Mouse (Mus musculus) stomach, embryonic 14.5 days (tissue): Measurements from ENCODE around the gene Cbx8. TPM values are rescaled to one million over a fixed set of nuclear protein-coding genes. Genes with fewer than 3 reads are reported as not detected.

ENCODE experiments used
- ATAC-seq: fragments of 200-750 bp; cut with Nextera tagmentation; 2 replicates; pipeline ENCODE4 v1.8.0; 2017; ENCODE audit warnings: low read depth, moderate TSS enrichment; ENCODE audit not compliant: insufficient number of reproducible peaks, insufficient read depth, low FRiP score
- H3K27ac ChIP-seq: fragments of 300-500 bp; sonication (generic); 2 replicates; pipeline ENCODE4 v1.5.1; 2014; ENCODE audit warnings: mild to moderate bottlenecking, low read length, moderate library complexity, mixed read lengths
- H3K27me3 ChIP-seq: fragments of 300-500 bp; sonication (generic); 2 replicates; pipeline ENCODE4 v1.6.1; 2014; ENCODE audit warnings: low read length, control low read depth, mixed read lengths; ENCODE audit not compliant: control insufficient read depth, insufficient read depth
- H3K36me3 ChIP-seq: fragments of 300-500 bp; sonication (generic); 2 replicates; pipeline ENCODE4 v1.6.1; 2014; ENCODE audit warnings: mild to moderate bottlenecking, control low read depth, low read length, moderate library complexity, mixed read lengths; ENCODE audit not compliant: control insufficient read depth, insufficient read depth
- H3K4me1 ChIP-seq: fragments of 300-500 bp; sonication (generic); 2 replicates; pipeline ENCODE4 v1.6.1; 2014; ENCODE audit warnings: low read length, control low read depth, mixed read lengths; ENCODE audit not compliant: control insufficient read depth, insufficient read depth
- H3K4me2 ChIP-seq: fragments of 300-500 bp; sonication (generic); replicated peaks from 2 replicates; pipeline ENCODE4 v1.6.1; 2014; ENCODE audit warnings: low read depth, low read length, control low read depth
- H3K4me3 ChIP-seq: fragments of 300-500 bp; sonication (generic); 2 replicates; pipeline ENCODE4 v1.5.1; 2014; ENCODE audit warnings: low read depth, low read length, control low read depth
- H3K9ac ChIP-seq: fragments of 300-500 bp; sonication (generic); replicated peaks from 2 replicates; pipeline ENCODE4 v1.6.1; 2014; ENCODE audit warnings: low read depth, mild to moderate bottlenecking, control low read depth, low read length, moderate library complexity, mixed read lengths
- H3K9me3 ChIP-seq: fragments of 300-500 bp; sonication (generic); 2 replicates; pipeline ENCODE4 v1.6.1; 2016; ENCODE audit warnings: low read depth, low read length, control low read depth; ENCODE audit not compliant: control insufficient read depth
- WGBS: fragments of 180-500 bp; shearing (Covaris S2); extraction: QIAGEN DNeasy Blood & Tissue Kit; methylation state at CpG from one replicate; pipeline ENCODE4 v1.1.7; 2014; 5-methylcytosine and 5-hydroxymethylcytosine counted together
- polyA plus RNA-seq: library from polyadenylated mRNA; unstranded; fragments of >200 nt; fragmentation: Nextera tagmentation; extraction: Ambion mirVana; gene quantifications from 2 replicates; pipeline ENCODE4 v1.2.1, GENCODE M21; 2014

Gene Cbx8
- polyA plus RNA-seq, 1 experiment from 2014 or later, result 8.5 TPM

GRCm38 (mm10) chr11:119053738-119054350 is 13.1 kb upstream of the Cbx8 start:
- no peak overlapping the region for H3K9ac ChIP-seq
- no peaks in the 10 kb centered on the region for H3K9me3 ChIP-seq
- no peak for ATAC-seq
- WGBS, result 1% methylated on average over 28 of the region's 35 CpGs
- H3K27me3 ChIP-seq, result peaks cover 67% of the 10 kb centered on the region
- no peaks in the 10 kb centered on the region for H3K36me3 ChIP-seq
- peaks cover 20% of the 10 kb centered on the region for H3K4me1 ChIP-seq
- H3K4me3 ChIP-seq, result peak overlapping the region; percentile 20; the same call in 1 of the 2 replicates
- H3K4me2 ChIP-seq, result peak overlapping the region; percentile 64
- H3K27ac ChIP-seq, result no peak overlapping the region

GRCm38 (mm10) chr11:119053257-119053670 is 12.5 kb upstream of the Cbx8 start:
- under 1% methylated on average over 42 of the region's 42 CpGs for WGBS
- Histone ChIP-seq H3K27me3 (peaks cover 67% of the 10 kb centered on the region), H3K9me3 (no peaks in the 10 kb centered on the region), H3K4me1 (peaks cover 15% of the 10 kb centered on the region), H3K4me3 (peak overlapping the region; percentile 20), H3K9ac (no peak overlapping the region), H3K27ac (peak overlapping the region; percentile 50; the same call in 1 of the 2 replicates), H3K4me2 (peak overlapping the region; percentile 64), H3K36me3 (no peaks in the 10 kb centered on the region)
- ATAC-seq, result peak; percentile 91

- peaks cover 13% of the 10 kb centered on the region; the same call in 1 of the 2 replicates for H3K4me1 ChIP-seq
These were observed 12.0 kb upstream of the Cbx8 start for GRCm38 (mm10) chr11:119052661-119053256.

GRCm38 (mm10) chr11:119051927-119052660 is 11.3 kb upstream of the Cbx8 start:
- H3K4me1 ChIP-seq, result peaks cover 14% of the 10 kb centered on the region; the same call in 1 of the 2 replicates
- H3K4me3 ChIP-seq, result no peak overlapping the region
- no peak overlapping the region for H3K27ac ChIP-seq
- no peaks in the 10 kb centered on the region for H3K36me3 ChIP-seq
- ATAC-seq, result no peak
- peaks cover 64% of the 10 kb centered on the region for H3K27me3 ChIP-seq
- H3K4me2 ChIP-seq, result no peak overlapping the region
- no peak overlapping the region for H3K9ac ChIP-seq
- no peaks in the 10 kb centered on the region for H3K9me3 ChIP-seq
- WGBS, result 5% methylated on average over 15 of the region's 15 CpGs

More at GRCm38 (mm10) chr11:119052661-119053256, 12.0 kb upstream of the Cbx8 start:
- Histone ChIP-seq H3K4me2 (peak overlapping the region; percentile 64), H3K36me3 (no peaks in the 10 kb centered on the region), H3K27ac (peak overlapping the region; percentile 50; the same call in 1 of the 2 replicates), H3K27me3 (peaks cover 67% of the 10 kb centered on the region), H3K9me3 (no peaks in the 10 kb centered on the region), H3K9ac (no peak overlapping the region), H3K4me3 (peak overlapping the region; percentile 20)
- WGBS, result 3% methylated on average over 13 of the region's 13 CpGs
- ATAC-seq, result peak; percentile 35; the same call in 1 of the 2 replicates

- Histone ChIP-seq H3K4me3 (no peak overlapping the region), H3K27me3 (peaks cover 70% of the 10 kb centered on the region), H3K4me1 (peaks cover 21% of the 10 kb centered on the region), H3K9me3 (no peaks in the 10 kb centered on the region), H3K9ac (no peak overlapping the region), H3K27ac (no peak overlapping the region), H3K4me2 (no peak overlapping the region), H3K36me3 (no peaks in the 10 kb centered on the region)
- no peak for ATAC-seq
These were observed 10.7 kb upstream of the Cbx8 start for GRCm38 (mm10) chr11:119051426-119051825.

GRCm38 (mm10) chr11:119050361-119050760 is 9.6 kb upstream of the Cbx8 start:
- H3K9me3 ChIP-seq, result no peaks in the 10 kb centered on the region
- ATAC-seq, result no peak
- no peak overlapping the region for H3K4me2 ChIP-seq
- no peak overlapping the region for H3K4me3 ChIP-seq
- no peaks in the 10 kb centered on the region for H3K36me3 ChIP-seq
- WGBS, result 4% methylated on average over 2 of the region's 2 CpGs
- H3K27ac ChIP-seq, result no peak overlapping the region
- H3K4me1 ChIP-seq, result peaks cover 23% of the 10 kb centered on the region
- H3K27me3 ChIP-seq, result peaks cover 73% of the 10 kb centered on the region
- H3K9ac ChIP-seq, result no peak overlapping the region

- ATAC-seq, result no peak
- Histone ChIP-seq H3K36me3 (no peaks in the 10 kb centered on the region), H3K27ac (no peak overlapping the region), H3K4me2 (no peak overlapping the region), H3K9me3 (no peaks in the 10 kb centered on the region), H3K4me3 (no peak overlapping the region), H3K9ac (no peak overlapping the region), H3K4me1 (peaks cover 31% of the 10 kb centered on the region), H3K27me3 (peaks cover 78% of the 10 kb centered on the region)
- WGBS, result 2% methylated on average over 13 of the region's 13 CpGs
These were observed 7.4 kb upstream of the Cbx8 start for GRCm38 (mm10) chr11:119048133-119048510.

- H3K27ac ChIP-seq, result no peak overlapping the region
- H3K4me3 ChIP-seq, result peak overlapping the region; percentile 29; the same call in 1 of the 2 replicates
- no peaks in the 10 kb centered on the region for H3K36me3 ChIP-seq
- peaks cover 78% of the 10 kb centered on the region for H3K27me3 ChIP-seq
- peaks cover 29% of the 10 kb centered on the region for H3K4me1 ChIP-seq
- ATAC-seq, result no peak
- WGBS, result under 1% methylated on average over 42 of the region's 43 CpGs
- H3K4me2 ChIP-seq, result peak overlapping the region; percentile 45
- H3K9ac ChIP-seq, result no peak overlapping the region
- no peaks in the 10 kb centered on the region for H3K9me3 ChIP-seq
These were observed 6.7 kb upstream of the Cbx8 start for GRCm38 (mm10) chr11:119047261-119048132.
